Mouse (Mus musculus) cerebellum, postnatal 4 days (tissue): ENCODE measurements at regions not wholly inside any gene's neighbourhood (a gene's known extent, or its start where the extent isn't known, plus 50 kb on each side); places are given as distances from the start of the nearest gene placed in this dataset.
A peak's percentile ranks its signal among the peaks of the same experiment; 100 is the strongest.

ENCODE experiments used
- DNase-seq, 2 experiments: peaks; one replicate each; pipeline ENCODE4 v3.0.0; 2022; ENCODE audit warnings: low spot score in 2 of 2, mixed read lengths in 1 of 2

- no peak for DNase-seq
Measured at GRCm38 (mm10) chr12:56275556-56276242, 70.0 kb downstream of the Mbip start.

GRCm38 (mm10) chr12:56265049-56265448 lies 80.6 kb downstream of the Mbip start:
- no peak for DNase-seq

GRCm38 (mm10) chr12:56261471-56261870 lies 84.2 kb downstream of the Mbip start:
- DNase-seq, result no peak

- no peak for DNase-seq
Measured at GRCm38 (mm10) chr12:56258401-56259050, 87.2 kb downstream of the Mbip start.

GRCm38 (mm10) chr12:56256243-56256881 lies 89.3 kb downstream of the Mbip start:
- DNase-seq, result no peak

GRCm38 (mm10) chr12:56252612-56253444 lies 92.9 kb downstream of the Mbip start:
- no peak for DNase-seq

- DNase-seq, result no peak
Measured at GRCm38 (mm10) chr12:56250262-56250661, 95.4 kb downstream of the Mbip start.

GRCm38 (mm10) chr12:56246406-56246805 lies 99.3 kb downstream of the Mbip start:
- no peak for DNase-seq

GRCm38 (mm10) chr12:56242803-56243202 lies 102.9 kb downstream of the Mbip start:
- no peak for DNase-seq

GRCm38 (mm10) chr12:56241735-56242134 lies 104.0 kb downstream of the Mbip start:
- DNase-seq, result peak in 1 of 2 experiments; percentile 7

- no peak for DNase-seq
Measured at GRCm38 (mm10) chr12:56240206-56240605, 105.5 kb downstream of the Mbip start.

GRCm38 (mm10) chr12:56234571-56234970 lies 111.1 kb downstream of the Mbip start:
- DNase-seq, result no peak

- DNase-seq, result no peak
Measured at GRCm38 (mm10) chr12:56233209-56233608, 112.5 kb downstream of the Mbip start.

GRCm38 (mm10) chr12:56224142-56224895 lies 121.4 kb downstream of the Mbip start:
- DNase-seq, result no peak

- no peak for DNase-seq
Measured at GRCm38 (mm10) chr12:56193524-56193923, 152.2 kb downstream of the Mbip start.

GRCm38 (mm10) chr12:56189562-56189961 lies 156.1 kb downstream of the Mbip start:
- no peak for DNase-seq

GRCm38 (mm10) chr12:56160736-56161135 lies 185.0 kb downstream of the Mbip start:
- no peak for DNase-seq

- DNase-seq, result no peak
Measured at GRCm38 (mm10) chr12:56144359-56144758, 201.3 kb downstream of the Mbip start.

- no peak for DNase-seq
Measured at GRCm38 (mm10) chr12:56143789-56144188, 201.9 kb downstream of the Mbip start.

GRCm38 (mm10) chr12:56114446-56114845 lies 231.2 kb downstream of the Mbip start:
- no peak for DNase-seq

- no peak for DNase-seq
Measured at GRCm38 (mm10) chr12:56081406-56081805, 245.3 kb downstream of the Brms1l start.
